Mouse (Mus musculus) liver (tissue): ENCODE data around the gene Rab3c.

ENCODE experiments used
- DNase-seq: peaks from one replicate; pipeline ENCODE4 v3.0.0-alpha.2; 2020; ENCODE audit warnings: mixed read lengths

Rab3c gene

DNA sequence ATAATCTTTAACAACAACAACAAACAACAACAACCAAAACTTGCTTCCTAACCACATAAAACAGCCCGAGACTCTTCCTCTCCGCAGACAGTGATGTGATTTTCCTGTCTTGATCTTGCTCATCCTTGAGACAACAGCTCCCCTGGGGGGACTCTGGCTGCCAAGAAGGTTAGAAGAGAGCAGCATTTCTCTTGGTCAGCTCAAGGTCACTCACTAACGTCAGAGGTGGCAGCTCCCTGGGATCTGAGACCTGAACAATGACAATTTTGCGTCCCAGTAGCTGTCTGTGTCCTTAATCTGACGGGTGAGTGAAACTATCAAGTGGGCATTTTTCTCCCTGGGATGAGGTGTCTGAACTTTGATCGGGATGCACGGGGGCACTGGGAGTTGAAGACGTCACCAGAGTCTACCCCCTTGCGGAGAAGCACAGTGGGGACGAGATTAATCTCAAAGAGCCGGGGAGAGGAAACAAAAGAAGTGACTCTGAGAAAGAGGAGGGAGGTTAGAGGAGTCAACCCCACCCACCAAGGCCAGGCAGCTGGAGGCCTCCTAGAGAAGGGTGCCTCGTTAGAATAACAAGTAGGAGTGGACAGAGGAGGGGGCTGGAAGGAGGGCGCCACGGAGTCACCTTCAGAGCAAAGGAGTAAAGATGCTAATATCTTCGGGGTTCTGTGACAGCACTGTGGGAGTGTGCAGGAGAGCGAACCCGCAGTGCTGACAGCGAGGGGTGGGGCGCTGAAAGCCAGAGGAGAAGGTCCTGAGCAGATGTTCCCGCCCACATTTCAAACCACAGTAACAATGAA is 261.7 kb downstream of the Rab3c start:
- DNase-seq, result no peak

DNA sequence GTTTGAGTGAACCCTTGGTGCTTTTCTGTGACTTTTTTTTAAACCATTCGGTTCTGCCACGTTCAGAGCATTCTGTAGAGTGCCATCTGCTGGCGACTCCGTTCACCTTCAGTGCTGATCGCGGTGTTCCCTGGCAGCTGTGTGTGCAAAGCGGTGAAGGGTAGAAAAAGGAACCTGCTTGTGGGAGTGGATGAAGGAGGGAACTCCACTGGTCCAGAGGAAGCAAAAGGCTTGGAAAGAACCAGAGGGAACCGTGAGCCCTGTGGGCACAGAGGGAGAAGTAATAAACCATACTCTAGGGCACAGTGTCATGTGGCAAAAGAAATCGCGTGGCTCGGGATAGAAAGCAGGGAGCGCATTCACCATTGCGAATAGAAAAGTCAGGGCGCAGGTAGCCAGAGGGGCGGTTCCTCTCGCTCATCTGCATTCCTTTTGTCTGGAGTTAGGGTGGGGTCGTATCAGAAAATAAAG is 262.3 kb downstream of the Rab3c start:
- peak; percentile 71 for DNase-seq

DNA sequence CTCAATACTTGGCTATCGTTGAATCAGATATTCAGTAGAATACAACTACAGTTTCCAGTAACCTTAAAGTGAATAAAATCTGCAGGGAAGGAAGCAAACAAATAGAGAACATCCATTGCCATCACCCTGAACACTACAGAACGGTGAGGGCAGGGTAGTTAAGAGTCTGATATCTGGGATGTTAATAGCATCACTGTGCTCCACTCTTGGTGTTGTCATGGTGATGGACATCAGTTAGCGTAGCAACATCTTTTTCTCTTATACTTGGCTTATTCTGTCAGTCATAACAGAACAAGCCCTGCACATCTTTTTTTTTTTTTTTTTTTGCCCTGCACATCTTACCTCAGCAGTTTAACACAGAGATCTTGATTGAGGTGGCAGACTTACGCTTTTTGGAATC is 268.8 kb downstream of the Rab3c start:
- DNase-seq, result no peak

DNA sequence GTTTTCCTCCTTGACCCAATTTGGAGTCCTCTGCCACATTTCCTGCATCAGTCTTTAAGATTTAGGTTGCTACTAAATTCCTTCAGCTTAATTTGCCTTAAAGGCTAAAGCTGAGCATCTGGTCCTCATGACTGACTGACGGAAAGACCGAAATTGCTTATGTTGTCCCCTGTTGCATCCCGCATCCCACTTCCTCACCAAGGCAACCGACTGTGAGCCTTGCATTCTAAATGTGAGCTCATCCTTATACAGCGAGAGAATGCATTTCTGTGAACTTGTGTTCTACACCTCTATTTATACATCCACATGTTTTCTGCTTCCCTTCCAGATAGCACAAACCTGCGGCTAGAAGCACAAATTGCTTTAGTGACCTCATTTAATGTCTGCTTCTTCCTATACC is 269.9 kb downstream of the Rab3c start:
- DNase-seq, result no peak

DNA sequence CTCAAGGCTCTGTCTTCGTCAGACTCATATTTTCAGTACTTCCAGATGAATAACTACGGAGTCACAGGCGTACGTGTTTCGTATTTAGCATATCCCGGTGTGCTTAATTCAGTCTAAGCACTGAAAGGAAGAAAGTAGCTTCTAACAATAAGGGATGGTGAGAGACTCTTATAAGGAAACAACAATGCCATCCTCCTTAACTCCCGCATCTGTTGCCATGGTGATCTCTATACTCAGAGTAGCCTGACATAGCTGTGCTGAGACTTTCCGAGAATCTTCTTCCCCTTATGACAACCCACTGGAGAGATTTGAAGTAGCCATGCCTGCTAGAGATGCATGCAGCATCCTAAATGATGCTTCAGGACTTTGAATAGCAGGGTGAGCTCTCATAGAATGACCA is 272.3 kb downstream of the Rab3c start:
- DNase-seq, result no peak

DNA sequence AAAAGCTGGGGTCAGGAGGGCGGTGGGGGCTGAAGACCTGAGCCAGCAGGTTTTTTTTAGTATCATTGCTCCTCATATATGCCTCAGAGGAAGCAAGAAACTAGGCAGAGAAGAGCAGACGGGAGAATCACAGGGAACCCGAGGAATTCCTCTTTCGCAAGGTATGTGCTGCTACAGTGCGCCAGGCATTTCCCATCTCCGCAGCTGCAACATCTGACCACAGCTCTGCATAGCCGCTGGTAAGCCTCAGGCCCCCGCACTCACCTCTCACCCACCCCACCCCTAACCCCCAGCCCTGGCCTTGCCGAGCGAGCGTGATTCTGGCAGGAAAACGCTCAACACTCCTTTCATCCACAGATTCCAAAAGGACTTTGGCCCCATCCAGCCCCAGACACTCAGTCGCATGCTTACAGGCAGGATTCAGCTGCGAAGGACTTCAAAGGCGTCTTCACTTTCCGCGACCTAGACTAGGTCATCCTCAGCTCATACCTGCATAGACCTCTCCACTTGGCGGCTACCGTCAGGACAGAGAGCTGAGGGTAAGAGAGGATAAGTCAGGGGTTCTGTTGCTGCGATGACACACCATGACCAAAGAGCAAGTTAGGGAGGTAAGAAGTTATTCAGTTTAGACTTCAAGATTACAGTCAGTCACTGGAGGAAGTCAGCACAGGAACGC is 274.6 kb downstream of the Rab3c start:
- DNase-seq, result no peak
